Mouse (Mus musculus): ENCODE measurements around the gene Aars2.

- no peak for TF ChIP-seq POLR2A (IDR thresholded peaks at IDR 0.05; ENCODE audit: control insufficient read depth, extremely low read depth, insufficient read depth, low read length, poor library complexity)
- 0 out of 2 replicates have a peak, but pooled peaks have one; percentile 11 for TF ChIP-seq CTCF (IDR thresholded peaks at IDR 0.05; ENCODE audit: borderline replicate concordance, control insufficient read depth, extremely low read depth, insufficient read depth, low read length, poor library complexity)
Observed at GRCm38 (mm10) chr17:45557246-45557824, 50.7 kb downstream of the Aars2 start.
